Mouse (Mus musculus): Measurements from ENCODE around the gene Polr3gl.

The Polr3gl gene

GRCm38 (mm10) chr3:96557694-96558093 lies 36.3 kb downstream of the Polr3gl start, which contains the start of gene Txnip:
TSS of gene Txnip (plus strand) at chr3:96557957.
- peak; percentile 99 for DNase-seq (ENCODE audit: low read depth, low spot score)

GRCm38 (mm10) chr3:96556651-96557635 lies 37.0 kb downstream of the Polr3gl start:
- peak; percentile 46 for DNase-seq (ENCODE audit: low read depth, low spot score)

- no peak for DNase-seq (ENCODE audit: low read depth, low spot score)
These were observed 37.9 kb downstream of the Polr3gl start for GRCm38 (mm10) chr3:96555999-96556614.

GRCm38 (mm10) chr3:96555041-96555596 lies 38.9 kb downstream of the Polr3gl start:
- DNase-seq (ENCODE audit: low read depth, low spot score), result peak; percentile 77

- no peak for DNase-seq (ENCODE audit: low read depth, low spot score)
These were observed 39.7 kb downstream of the Polr3gl start for GRCm38 (mm10) chr3:96554251-96554650.

DNA sequence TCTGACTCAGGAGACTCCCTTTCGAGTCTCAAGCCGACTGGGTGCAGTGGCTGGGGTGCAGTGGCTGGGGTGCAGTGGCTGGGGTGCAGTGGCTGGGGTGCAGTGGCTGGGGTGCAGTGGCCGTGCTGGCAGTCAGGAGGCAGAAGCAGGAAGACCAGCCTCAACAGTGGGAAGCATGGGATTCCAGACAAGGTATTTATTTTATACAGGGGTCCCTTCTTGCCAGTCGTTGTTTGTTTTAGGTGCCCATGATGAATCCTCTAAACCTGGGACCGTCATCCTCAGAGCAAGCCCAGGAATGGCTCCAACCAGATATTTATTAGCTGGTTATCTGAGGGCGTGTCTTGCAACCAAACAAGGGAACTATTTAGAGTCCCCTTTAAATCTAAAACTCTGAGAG lies 40.4 kb downstream of the Polr3gl start:
- DNase-seq (ENCODE audit: low read depth, low spot score), result no peak

- DNase-seq (ENCODE audit: low read depth, low spot score), result no peak
These were observed 42.1 kb downstream of the Polr3gl start for GRCm38 (mm10) chr3:96551890-96552289.

DNA sequence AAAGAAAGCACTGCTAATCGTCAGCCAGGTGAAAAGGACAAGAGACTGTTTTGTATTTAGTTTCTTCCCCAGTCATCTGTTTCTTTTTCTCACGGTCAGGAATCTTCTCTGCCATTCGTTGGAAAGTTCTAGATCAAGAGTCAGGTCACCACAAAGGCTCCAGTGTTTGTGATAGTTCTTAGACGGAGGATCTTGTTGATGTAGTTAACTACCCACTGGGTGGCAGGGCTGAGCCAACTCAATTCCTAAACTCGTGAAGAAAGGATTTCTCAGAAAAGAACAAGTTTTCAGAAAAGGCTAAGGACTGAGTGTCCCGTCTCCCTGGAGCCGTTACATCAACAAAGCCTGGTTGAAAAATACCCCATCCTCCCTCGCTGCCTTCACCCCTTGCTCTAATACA lies 42.8 kb downstream of the Polr3gl start:
- DNase-seq (ENCODE audit: low read depth, low spot score), result peak; percentile 87

DNA sequence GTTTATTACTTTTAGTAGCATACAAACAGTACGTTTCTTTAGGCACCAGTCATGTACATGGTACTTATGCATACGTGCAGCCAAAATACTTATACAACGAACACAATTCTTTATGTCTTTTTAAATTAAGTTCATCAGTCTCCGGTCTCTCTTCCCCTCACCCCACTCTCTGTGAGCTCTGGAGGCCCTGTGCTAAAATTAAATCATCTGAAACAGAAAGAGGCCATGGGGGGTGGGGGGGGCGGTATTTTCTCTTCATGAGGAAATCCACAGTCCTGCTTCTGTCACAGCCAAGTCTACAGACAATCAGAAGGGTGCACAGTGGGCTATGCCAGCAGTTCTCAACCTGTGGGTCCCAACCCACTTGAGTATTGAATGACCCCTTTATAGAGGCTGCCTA lies 44.6 kb downstream of the Polr3gl start:
- no peak for DNase-seq (ENCODE audit: low read depth, low spot score)

GRCm38 (mm10) chr3:96548824-96549223 lies 45.2 kb downstream of the Polr3gl start:
- no peak for DNase-seq (ENCODE audit: low read depth, low spot score)

DNA sequence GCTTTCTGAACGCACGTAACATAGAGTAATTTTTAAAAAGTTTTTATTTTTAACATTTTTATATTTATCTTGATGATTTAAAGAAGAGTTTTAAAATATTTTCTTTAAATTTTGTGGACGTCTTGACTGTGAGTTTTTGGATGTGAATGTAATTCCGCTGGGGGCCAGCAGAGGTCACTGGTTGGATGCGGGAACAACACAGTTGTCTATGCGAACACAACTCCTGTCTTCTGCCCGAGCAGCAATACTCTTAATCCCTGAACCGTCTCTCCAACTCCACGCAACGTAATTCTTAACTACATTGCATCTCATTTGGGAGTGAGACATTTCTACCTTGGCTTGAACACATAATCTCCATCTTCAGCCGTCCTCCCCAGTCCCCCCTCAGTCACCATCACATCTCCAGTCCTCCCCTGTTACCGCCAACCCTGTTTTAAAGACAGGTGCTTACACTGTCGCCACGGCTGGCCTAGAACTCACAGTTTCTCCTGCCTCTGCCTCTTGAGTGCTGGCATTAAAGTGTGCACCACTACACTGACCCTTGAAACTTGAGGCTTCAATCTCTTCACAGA lies 46.5 kb downstream of the Polr3gl start:
- peak; percentile 87 for DNase-seq (ENCODE audit: low read depth, low spot score)

GRCm38 (mm10) chr3:96546880-96547279 lies 47.1 kb downstream of the Polr3gl start:
- no peak for DNase-seq (ENCODE audit: low read depth, low spot score)

- DNase-seq (ENCODE audit: low read depth, low spot score), result peak; percentile 47
These were observed 48.4 kb downstream of the Polr3gl start for GRCm38 (mm10) chr3:96545565-96545964.

- DNase-seq (ENCODE audit: low read depth, low spot score), result no peak
These were observed 50.6 kb downstream of the Polr3gl start for GRCm38 (mm10) chr3:96543345-96543744.

GRCm38 (mm10) chr3:96542554-96542953 lies 51.4 kb downstream of the Polr3gl start:
- no peak for DNase-seq (ENCODE audit: low read depth, low spot score)

DNA sequence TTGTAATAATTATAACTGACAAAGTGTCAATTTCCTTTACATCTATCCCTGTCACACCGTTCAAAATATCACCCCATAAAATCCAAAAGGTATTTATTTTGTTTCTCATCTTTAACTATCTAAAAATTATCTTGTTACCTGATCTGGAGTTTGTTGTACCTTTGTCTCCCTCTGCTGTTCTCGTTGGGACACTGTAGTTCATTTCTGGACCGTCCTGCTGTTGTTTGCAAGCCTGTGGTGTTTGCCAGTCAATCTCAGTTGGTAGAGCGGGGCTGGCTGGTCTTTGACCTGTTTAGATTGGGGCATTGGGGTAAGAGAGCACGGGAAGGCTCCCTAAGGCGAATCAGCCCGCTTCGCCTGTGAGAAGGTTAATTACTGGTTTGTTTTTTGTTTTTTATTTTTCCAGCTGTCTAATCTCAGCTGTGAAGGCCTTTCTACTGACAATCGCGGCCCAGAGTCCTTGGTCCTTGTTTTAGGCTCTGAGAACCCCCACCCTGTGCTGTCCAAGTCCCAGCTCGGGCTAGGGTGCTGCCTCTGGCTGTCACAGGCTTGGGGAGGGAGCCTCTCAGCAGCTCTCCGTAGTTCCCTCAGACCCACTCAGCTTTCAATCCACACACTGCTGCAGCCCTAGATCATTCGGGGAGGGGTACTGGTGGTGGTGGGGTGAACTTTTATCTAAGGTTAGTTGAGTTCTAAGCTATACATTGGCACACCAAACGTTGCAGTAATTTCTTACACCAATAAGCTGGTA lies 52.5 kb downstream of the Polr3gl start:
- peak; percentile 73 for DNase-seq (ENCODE audit: low read depth, low spot score)

DNA sequence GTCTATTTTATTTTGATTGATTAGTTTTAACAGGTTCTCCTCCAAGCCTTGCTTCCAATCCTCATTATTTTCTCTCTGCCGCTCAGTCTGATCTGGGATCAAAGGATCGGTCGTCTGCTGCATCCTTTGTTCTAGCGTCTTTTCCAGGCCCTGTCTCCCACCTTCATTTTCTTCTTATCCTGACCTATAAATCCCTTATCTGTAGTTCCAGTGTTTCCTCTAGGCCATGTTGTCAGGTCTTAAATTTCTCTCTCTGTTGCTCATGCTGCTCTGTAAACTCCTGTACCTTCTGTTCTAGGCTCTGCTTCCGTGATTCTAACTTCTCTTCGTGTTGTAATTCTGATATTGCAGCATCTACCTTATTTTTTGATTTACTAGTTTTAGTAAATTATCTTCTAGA lies 53.2 kb downstream of the Polr3gl start:
- no peak for DNase-seq (ENCODE audit: low read depth, low spot score)

DNA sequence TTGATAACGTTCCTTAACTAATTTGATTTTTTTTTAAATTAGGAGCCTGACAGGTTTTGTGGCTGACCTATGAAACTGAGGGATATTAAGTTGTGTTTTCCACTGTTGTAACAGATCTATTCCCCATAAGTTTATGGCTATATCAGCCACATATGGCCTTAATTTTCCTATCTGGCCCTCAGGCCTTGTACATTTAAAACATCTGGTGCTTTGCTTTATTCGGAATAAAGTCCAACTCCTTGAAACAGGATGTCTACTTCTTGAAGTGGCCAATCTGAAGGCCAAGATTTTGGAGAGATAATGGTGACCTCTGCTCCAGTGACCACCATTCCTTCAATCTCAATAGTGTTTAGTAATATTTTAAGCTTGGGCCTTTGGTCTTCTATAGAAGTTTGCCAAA lies 54.7 kb downstream of the Polr3gl start:
- peak; percentile 55 for DNase-seq (ENCODE audit: low read depth, low spot score)

DNA sequence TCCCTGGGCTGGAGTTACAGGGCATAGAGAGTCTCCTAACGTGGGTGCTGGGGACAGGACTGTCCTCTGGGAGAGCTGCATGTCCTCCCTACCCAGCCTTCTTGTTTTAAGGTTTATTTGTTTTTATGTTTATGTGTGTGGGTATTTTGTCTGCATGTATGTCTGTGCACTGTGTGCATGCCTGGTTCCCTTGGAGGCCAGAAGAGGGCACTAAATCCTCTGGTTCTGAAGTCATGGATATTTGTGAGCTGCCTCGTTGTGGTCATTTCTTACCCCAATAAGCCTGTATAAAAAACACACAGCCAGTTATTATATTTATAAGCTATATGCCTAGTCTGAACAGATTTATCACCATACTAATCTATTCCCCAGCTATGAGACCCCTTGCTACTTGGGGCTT lies 59.7 kb downstream of the Polr3gl start:
- no peak for DNase-seq (ENCODE audit: low read depth, low spot score)

DNA sequence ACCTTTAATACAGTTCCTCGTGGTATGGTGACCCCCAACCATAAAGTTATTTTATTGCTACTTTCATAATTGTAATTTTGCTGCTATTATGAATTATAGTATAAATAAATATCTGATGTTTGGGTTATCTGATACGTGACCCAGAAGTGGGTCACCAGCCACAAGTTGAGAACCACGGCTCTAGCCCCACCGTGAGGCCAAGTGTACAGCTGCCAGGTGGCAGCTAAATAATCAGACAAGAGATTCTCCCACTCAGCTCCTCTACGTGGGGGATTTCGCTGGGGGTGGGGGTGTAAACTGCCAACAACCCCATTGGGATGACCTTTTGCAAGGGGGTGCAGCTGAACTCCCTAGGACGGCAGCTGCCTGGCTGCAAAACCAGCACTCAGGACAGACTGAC lies 61.9 kb downstream of the Polr3gl start:
- DNase-seq (ENCODE audit: low read depth, low spot score), result no peak

DNA sequence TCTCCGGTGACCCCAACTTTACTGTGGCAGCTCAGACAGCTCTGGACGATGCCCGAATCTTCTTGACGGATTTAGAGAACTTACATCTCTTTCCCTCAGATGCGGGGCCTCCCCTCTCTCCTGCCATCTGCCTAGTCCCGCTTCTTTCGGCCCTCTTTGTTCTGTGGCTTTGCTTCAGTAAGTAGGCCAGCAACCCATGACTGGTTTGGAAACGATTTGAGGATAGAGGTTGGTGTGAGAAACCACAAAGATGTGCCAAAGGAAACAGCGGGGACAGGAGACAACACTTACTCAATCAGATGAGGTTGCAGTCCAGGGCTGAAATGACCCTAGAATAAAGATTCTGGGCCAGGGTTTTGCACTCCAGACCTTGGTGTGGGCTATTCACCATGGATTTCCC lies 65.5 kb downstream of the Polr3gl start:
- DNase-seq (ENCODE audit: low read depth, low spot score), result no peak
